Mouse (Mus musculus) limb, embryonic 14.5 days (tissue): Measurements from ENCODE around the gene Vmac. TPM values are rescaled to one million over a fixed set of nuclear protein-coding genes. Genes with fewer than 3 reads are reported as not detected.

Source experiments
- ATAC-seq: fragments of 200-750 bp; cut with Nextera tagmentation; 2 replicates; pipeline ENCODE4 v1.8.0; 2017; ENCODE audit warnings: low read depth, moderate number of reproducible peaks, moderate TSS enrichment; ENCODE audit not compliant: low FRiP score
- DNase-seq: peaks from one replicate; pipeline ENCODE4 v3.0.0-alpha.2; 2015; ENCODE audit warnings: low spot score
- H3K27ac ChIP-seq: fragments of 300-500 bp; sonication (generic); replicated peaks from 2 replicates; pipeline ENCODE4 v1.5.1; 2014; ENCODE audit warnings: low read depth, mild to moderate bottlenecking, low read length, moderate library complexity, mixed read lengths
- H3K27me3 ChIP-seq: fragments of 300-500 bp; sonication (generic); 2 replicates; pipeline ENCODE4 v1.6.1; 2014; ENCODE audit warnings: low read length, mixed read lengths; ENCODE audit not compliant: control insufficient read depth, insufficient read depth
- H3K36me3 ChIP-seq: fragments of 300-500 bp; sonication (generic); 2 replicates; pipeline ENCODE4 v1.6.1; 2014; ENCODE audit warnings: mild to moderate bottlenecking, low read length, moderate library complexity, mixed read lengths; ENCODE audit not compliant: control insufficient read depth, insufficient read depth
- H3K4me1 ChIP-seq: fragments of 300-500 bp; sonication (generic); 2 replicates; pipeline ENCODE4 v1.6.1; 2014; ENCODE audit warnings: antibody characterized with exemption, low read length, mixed read lengths; ENCODE audit not compliant: control insufficient read depth, insufficient read depth
- H3K4me2 ChIP-seq: fragments of 300-500 bp; sonication (generic); replicated peaks from 2 replicates; pipeline ENCODE4 v1.6.1; 2014; ENCODE audit warnings: low read depth, mild to moderate bottlenecking, low read length, moderate library complexity; ENCODE audit not compliant: severe bottlenecking
- H3K4me3 ChIP-seq: fragments of 300-500 bp; sonication (generic); replicated peaks from 2 replicates; pipeline ENCODE4 v1.5.1; 2014; ENCODE audit warnings: low read length
- H3K9ac ChIP-seq: fragments of 300-500 bp; sonication (generic); 2 replicates; pipeline ENCODE4 v1.6.1; 2014; ENCODE audit warnings: mild to moderate bottlenecking, low read depth, low read length, moderate library complexity; ENCODE audit not compliant: severe bottlenecking
- H3K9me3 ChIP-seq: fragments of 300-500 bp; sonication (generic); 2 replicates; pipeline ENCODE4 v1.6.1; 2016; ENCODE audit warnings: low read length; ENCODE audit not compliant: control insufficient read depth
- POLR2A ChIP-seq: fragments of 200-500 bp; IDR thresholded peaks from 2 replicates; pipeline ENCODE4 v1.8.0; 2012; ENCODE audit warnings: inconsistent platforms, mild to moderate bottlenecking, moderate library complexity, borderline replicate concordance; ENCODE audit not compliant: insufficient read depth, insufficient read length; ENCODE audit errors: extremely low read depth
- WGBS: fragments of 180-500 bp; shearing (Covaris S2); extraction: QIAGEN DNeasy Blood & Tissue Kit; methylation state at CpG from one replicate; pipeline ENCODE4 v1.1.7; 2014; 5-methylcytosine and 5-hydroxymethylcytosine counted together
- polyA plus RNA-seq, 2 experiments: library from polyadenylated mRNA; depleted of rRNA in 1 of 2; stranded (reverse) in 1 of 2; unstranded in 1 of 2; fragments of >200 nt; fragmentation: Nextera tagmentation in 1 of 2; extraction: Ambion mirVana in 1 of 2; gene quantifications; 2 replicates each; pipeline versions ENCODE4 v1.2.1 to v1.2.3; 2012 to 2014

Gene Vmac
- polyA plus RNA-seq, 2 experiments, result 23.4 to 24.1 TPM

DNA sequence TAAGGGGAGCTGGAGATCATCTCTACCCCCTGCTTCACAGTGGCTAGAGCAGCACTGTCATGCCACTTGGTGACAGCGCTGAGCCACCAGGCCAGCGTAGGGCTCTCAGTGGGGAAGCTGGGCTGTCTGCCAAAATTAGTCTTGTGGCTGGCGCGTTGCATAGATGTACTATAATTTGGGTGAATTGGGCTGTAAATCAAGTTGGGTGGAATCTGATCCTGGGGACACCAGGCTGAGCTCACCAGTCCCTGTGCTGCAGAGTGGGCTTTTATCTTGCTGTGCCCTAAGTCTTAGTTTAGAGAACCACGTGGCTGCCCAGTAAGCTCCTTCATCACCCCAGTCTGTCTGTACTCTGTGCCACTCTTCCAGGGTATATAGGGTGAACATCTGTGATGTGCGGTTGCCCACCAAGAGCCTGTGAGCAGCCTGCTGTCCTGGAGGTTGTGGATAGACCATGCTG lies 23.9 kb downstream of the Vmac start:
- Histone ChIP-seq H3K27ac (no peak overlapping the region), H3K4me1 (0 out of 2 replicates have a peak, but pooled peaks cover 3% of the 10 kb centered on the region), H3K9me3 (no peaks in the 10 kb centered on the region), H3K4me3 (no peak overlapping the region), H3K27me3 (no peaks in the 10 kb centered on the region), H3K9ac (no peak overlapping the region), H3K4me2 (no peak overlapping the region), H3K36me3 (peaks cover 86% of the 10 kb centered on the region)
- ATAC-seq (peak; percentile 35), DNase-seq (peak; percentile 74)
- 35% methylated on average over 6 of the region's 6 CpGs for WGBS
- TF ChIP-seq POLR2A, result no peak

DNA sequence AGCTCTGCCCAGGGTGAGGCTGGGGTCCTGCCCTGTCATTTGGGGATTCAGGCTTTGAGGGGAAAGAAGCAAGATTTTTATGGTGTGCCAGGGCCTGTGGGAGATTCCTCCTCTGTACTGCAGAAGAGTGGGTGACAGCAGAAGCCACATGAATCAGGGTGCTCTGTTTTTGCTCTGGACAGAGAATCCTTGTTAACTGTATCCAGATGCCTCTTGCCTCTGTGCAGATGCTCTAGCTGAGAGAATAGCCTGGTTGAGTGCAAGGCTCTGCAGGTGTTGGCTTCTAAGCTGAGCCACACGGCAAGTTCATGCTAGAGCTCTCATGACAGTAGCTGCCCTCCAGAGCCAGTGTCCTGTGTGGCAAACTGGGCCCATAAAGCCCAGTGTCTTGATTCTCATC lies 24.4 kb downstream of the Vmac start:
- no peak for DNase-seq
- no peak for TF ChIP-seq POLR2A
- peak; percentile 23; the same call in 1 of the 2 replicates for ATAC-seq
- H3K4me3 ChIP-seq, result no peak overlapping the region
- no peaks in the 10 kb centered on the region for H3K9me3 ChIP-seq
- 0 out of 2 replicates have a peak, but pooled peaks cover 3% of the 10 kb centered on the region for H3K4me1 ChIP-seq
- 47% methylated on average over 1 of the region's 1 CpGs for WGBS
- H3K4me2 ChIP-seq, result no peak overlapping the region
- H3K36me3 ChIP-seq, result peaks cover 86% of the 10 kb centered on the region
- H3K27me3 ChIP-seq, result no peaks in the 10 kb centered on the region
- no peak overlapping the region for H3K9ac ChIP-seq
- 0 out of 2 replicates have a peak overlapping the region, but pooled peaks have one; percentile 30 for H3K27ac ChIP-seq

DNA sequence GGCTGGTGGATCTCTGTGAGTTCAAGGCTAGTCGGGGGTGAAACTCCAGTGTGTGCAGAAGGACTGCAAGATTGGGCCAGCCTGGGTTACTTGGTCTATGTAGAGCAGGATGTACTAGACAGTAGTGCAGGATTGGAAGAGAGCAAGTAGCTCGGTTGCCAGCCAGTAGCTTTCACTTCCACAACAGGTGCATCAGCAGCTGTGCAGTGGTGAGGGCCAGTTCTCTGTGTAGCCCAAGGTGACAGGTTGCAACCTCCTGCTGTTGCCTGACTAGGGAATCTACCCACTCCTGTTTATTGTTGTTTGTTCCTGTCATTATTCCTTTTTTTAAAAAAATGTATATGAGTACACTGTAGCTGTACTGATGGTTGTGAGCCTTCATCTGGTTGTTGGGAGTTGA lies 29.1 kb downstream of the Vmac start:
- Histone ChIP-seq H3K4me3 (no peak overlapping the region), H3K27me3 (no peaks in the 10 kb centered on the region), H3K4me1 (0 out of 2 replicates have a peak, but pooled peaks cover 1% of the 10 kb centered on the region), H3K9ac (no peak overlapping the region), H3K27ac (no peak overlapping the region), H3K36me3 (peaks cover 78% of the 10 kb centered on the region), H3K4me2 (no peak overlapping the region), H3K9me3 (no peaks in the 10 kb centered on the region)
- TF ChIP-seq POLR2A, result no peak
- ATAC-seq, result no peak
- DNase-seq, result no peak
- WGBS, result 89% methylated on average over 2 of the region's 2 CpGs

DNA sequence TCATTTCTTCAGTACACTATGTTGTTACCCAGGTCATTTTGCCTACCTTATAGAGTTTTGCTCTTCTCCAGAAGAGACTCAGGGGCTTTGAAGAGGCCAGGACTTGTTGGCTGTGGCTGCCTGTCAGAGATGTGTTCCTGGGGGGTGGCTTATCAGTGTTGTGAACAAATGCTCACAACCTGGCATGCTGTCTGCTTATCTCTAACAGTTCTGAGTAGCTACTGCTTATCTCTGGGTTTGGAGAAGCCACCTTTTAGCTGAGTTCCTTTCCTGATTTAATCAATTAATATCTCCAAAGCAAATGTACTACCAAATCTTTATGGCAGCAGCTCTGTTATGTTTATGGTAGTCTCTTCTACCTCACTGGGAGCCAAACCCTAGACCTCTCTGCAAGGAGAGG lies 29.8 kb downstream of the Vmac start:
- Histone ChIP-seq H3K4me3 (no peak overlapping the region), H3K9ac (no peak overlapping the region), H3K27ac (no peak overlapping the region), H3K36me3 (peaks cover 74% of the 10 kb centered on the region), H3K27me3 (no peaks in the 10 kb centered on the region), H3K4me1 (no peaks in the 10 kb centered on the region), H3K9me3 (no peaks in the 10 kb centered on the region), H3K4me2 (no peak overlapping the region)
- ATAC-seq, result no peak
- no peak for DNase-seq
- no peak for TF ChIP-seq POLR2A

DNA sequence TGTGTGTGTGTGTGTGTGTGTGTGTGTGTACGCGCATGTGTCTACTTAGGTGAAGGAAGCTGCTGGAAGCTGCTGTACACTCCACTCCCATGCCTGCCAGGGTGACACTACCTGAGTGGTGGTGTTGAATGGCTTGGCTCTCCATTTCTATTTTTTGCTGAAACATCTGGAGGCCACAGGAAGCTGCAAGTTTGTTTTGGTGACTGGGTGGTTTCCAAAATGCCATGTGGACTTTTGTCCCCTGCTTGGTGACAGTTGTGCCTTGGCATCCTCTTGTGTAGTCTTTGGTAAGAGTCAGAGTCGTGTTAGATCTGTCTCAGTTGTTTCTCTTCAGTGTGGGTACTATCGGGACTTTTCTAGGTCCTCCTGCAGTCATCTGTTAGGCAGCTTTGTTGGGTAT lies 31.0 kb downstream of the Vmac start:
- TF ChIP-seq POLR2A, result no peak
- Histone ChIP-seq H3K27me3 (no peaks in the 10 kb centered on the region), H3K9ac (no peak overlapping the region), H3K4me1 (no peaks in the 10 kb centered on the region), H3K4me2 (no peak overlapping the region), H3K9me3 (no peaks in the 10 kb centered on the region), H3K4me3 (no peak overlapping the region), H3K36me3 (peaks cover 74% of the 10 kb centered on the region), H3K27ac (no peak overlapping the region)
- ATAC-seq, result no peak
- 94% methylated on average over 4 of the region's 4 CpGs for WGBS
- DNase-seq, result no peak

DNA sequence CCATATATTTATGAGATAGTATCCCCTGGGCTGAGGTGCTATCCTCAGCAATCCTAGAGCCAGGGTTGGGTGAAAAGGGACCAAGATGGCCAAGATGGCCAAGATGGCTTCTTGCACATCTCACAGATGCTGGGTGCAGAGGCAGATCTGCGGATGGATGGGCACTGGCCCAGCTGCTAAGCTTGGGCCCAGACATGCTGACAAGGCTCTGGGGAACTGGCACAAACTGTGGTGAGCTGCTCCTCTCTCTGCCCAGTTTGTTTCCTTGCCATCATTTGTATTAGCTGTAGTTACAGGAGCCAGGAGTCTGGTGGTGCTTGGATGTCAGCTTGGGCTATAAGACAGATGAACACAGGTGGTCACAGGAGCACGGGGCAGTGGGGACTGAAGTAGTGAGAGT lies 33.2 kb downstream of the Vmac start:
- Histone ChIP-seq H3K9ac (no peak overlapping the region), H3K9me3 (no peaks in the 10 kb centered on the region), H3K36me3 (peaks cover 79% of the 10 kb centered on the region), H3K4me1 (no peaks in the 10 kb centered on the region), H3K27me3 (no peaks in the 10 kb centered on the region), H3K4me3 (no peak overlapping the region), H3K27ac (no peak overlapping the region), H3K4me2 (no peak overlapping the region)
- DNase-seq (no peak), ATAC-seq (no peak)
- WGBS, result 94% methylated on average over 2 of the region's 2 CpGs
- no peak for TF ChIP-seq POLR2A
